Mouse (Mus musculus): ENCODE measurements at regions not wholly inside any gene's neighbourhood (a gene's known extent, or its start where the extent isn't known, plus 50 kb on each side); places are given as distances from the start of the nearest gene placed in this dataset.

GRCm38 (mm10) chr3:120541556-120542476, 629.7 kb downstream of the Rwdd3 start:
- no peak overlapping the region for H3K4me2 ChIP-seq (ENCODE audit: low read depth, low read length)
- no peaks in the 10 kb centered on the region for H3K36me3 ChIP-seq (ENCODE audit: control insufficient read depth, insufficient read depth, low read length)
- 55% methylated on average over 21 of the region's 21 CpGs for WGBS
- H3K4me1 ChIP-seq (ENCODE audit: control insufficient read depth, insufficient read depth, low read length): no peaks in the 10 kb centered on the region
- H3K27me3 ChIP-seq (ENCODE audit: control insufficient read depth, insufficient read depth, low read length): no peaks in the 10 kb centered on the region
- no peak overlapping the region for H3K4me3 ChIP-seq (replicated peaks; ENCODE audit: low read length)
- H3K9me3 ChIP-seq (replicated peaks; ENCODE audit: control insufficient read depth, low read length): no peaks in the 10 kb centered on the region
- ATAC-seq (ENCODE audit: insufficient read depth, low FRiP score): no peak
- H3K9ac ChIP-seq (ENCODE audit: low read length): no peak overlapping the region
- H3K27ac ChIP-seq (ENCODE audit: low read length): no peak overlapping the region

GRCm38 (mm10) chr3:120533901-120534300, 637.6 kb downstream of the Rwdd3 start:
- no peak for ATAC-seq (ENCODE audit: insufficient read depth, low FRiP score)
- H3K4me2 ChIP-seq (ENCODE audit: low read depth, low read length): no peak overlapping the region
- no peaks in the 10 kb centered on the region for H3K36me3 ChIP-seq (ENCODE audit: control insufficient read depth, insufficient read depth, low read length)
- H3K9ac ChIP-seq (ENCODE audit: low read length): no peak overlapping the region
- no peak overlapping the region for H3K4me3 ChIP-seq (replicated peaks; ENCODE audit: low read length)
- H3K27ac ChIP-seq (ENCODE audit: low read length): no peak overlapping the region
- no peaks in the 10 kb centered on the region for H3K9me3 ChIP-seq (replicated peaks; ENCODE audit: control insufficient read depth, low read length)
- WGBS: 84% methylated on average over 3 of the region's 3 CpGs
- no peaks in the 10 kb centered on the region for H3K4me1 ChIP-seq (ENCODE audit: control insufficient read depth, insufficient read depth, low read length)
- H3K27me3 ChIP-seq (ENCODE audit: control insufficient read depth, insufficient read depth, low read length): no peaks in the 10 kb centered on the region

- 64% methylated on average over 9 of the region's 9 CpGs for WGBS
- Histone ChIP-seq H3K9ac (ENCODE audit: low read length) (no peak overlapping the region), H3K4me1 (ENCODE audit: control insufficient read depth, insufficient read depth, low read length) (no peaks in the 10 kb centered on the region), H3K36me3 (ENCODE audit: control insufficient read depth, insufficient read depth, low read length) (no peaks in the 10 kb centered on the region), H3K27ac (ENCODE audit: low read length) (no peak overlapping the region), H3K4me2 (ENCODE audit: low read depth, low read length) (no peak overlapping the region), H3K9me3 (replicated peaks; ENCODE audit: control insufficient read depth, low read length) (no peaks in the 10 kb centered on the region), H3K27me3 (ENCODE audit: control insufficient read depth, insufficient read depth, low read length) (no peaks in the 10 kb centered on the region), H3K4me3 (replicated peaks; ENCODE audit: low read length) (no peak overlapping the region)
- no peak for ATAC-seq (ENCODE audit: insufficient read depth, low FRiP score)
These were observed 639.5 kb downstream of the Rwdd3 start for GRCm38 (mm10) chr3:120531880-120532580.

DNA sequence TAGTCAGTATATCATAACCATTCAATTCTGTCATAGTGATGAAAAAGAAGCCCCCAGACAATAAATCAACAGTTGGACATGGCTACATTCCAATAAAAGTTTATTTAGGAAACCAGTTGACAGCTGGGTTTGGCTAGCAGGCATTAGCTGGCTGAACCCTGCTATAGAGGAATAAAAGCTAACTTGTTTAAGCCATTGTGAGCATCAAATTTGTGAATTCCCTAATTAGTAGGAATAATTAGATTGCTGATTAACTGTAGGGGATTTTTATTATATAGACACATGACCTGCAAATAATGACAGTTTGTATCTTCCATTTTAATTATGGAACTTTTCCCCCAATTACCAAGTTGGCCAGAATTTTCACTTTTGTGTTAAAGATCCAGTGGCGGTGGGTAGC, 659.8 kb downstream of the Rwdd3 start:
- H3K9ac ChIP-seq (ENCODE audit: low read length): no peak overlapping the region
- 89% methylated on average over 1 of the region's 1 CpGs for WGBS
- H3K4me3 ChIP-seq (replicated peaks; ENCODE audit: low read length): no peak overlapping the region
- H3K27me3 ChIP-seq (ENCODE audit: control insufficient read depth, insufficient read depth, low read length): no peaks in the 10 kb centered on the region
- no peak for ATAC-seq (ENCODE audit: insufficient read depth, low FRiP score)
- no peaks in the 10 kb centered on the region for H3K36me3 ChIP-seq (ENCODE audit: control insufficient read depth, insufficient read depth, low read length)
- no peaks in the 10 kb centered on the region for H3K9me3 ChIP-seq (replicated peaks; ENCODE audit: control insufficient read depth, low read length)
- H3K4me1 ChIP-seq (ENCODE audit: control insufficient read depth, insufficient read depth, low read length): no peaks in the 10 kb centered on the region
- H3K27ac ChIP-seq (ENCODE audit: low read length): no peak overlapping the region
- no peak overlapping the region for H3K4me2 ChIP-seq (ENCODE audit: low read depth, low read length)

DNA sequence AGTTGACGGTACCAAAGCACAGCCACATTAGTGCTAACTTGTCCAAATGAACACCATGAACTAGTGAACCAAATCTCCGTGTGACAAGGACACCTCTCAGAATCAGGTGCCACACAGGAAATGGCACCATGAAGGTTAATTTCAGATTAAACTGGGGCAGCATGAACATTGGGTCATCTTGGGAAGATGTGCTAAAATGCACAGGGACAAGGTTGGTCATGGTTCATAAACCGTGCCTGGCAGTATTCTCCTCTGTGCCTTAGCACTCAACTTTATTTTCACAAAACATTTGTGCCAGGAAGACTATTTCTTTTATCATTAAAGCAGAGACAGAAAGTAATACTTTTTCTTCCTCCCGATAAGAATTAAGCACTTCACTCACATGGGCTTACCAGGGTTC, 672.6 kb downstream of the Rwdd3 start:
- no peak overlapping the region for H3K9ac ChIP-seq (ENCODE audit: low read length)
- H3K36me3 ChIP-seq (ENCODE audit: control insufficient read depth, insufficient read depth, low read length): no peaks in the 10 kb centered on the region
- no peaks in the 10 kb centered on the region for H3K4me1 ChIP-seq (ENCODE audit: control insufficient read depth, insufficient read depth, low read length)
- no peak for ATAC-seq (ENCODE audit: insufficient read depth, low FRiP score)
- no peak overlapping the region for H3K4me2 ChIP-seq (ENCODE audit: low read depth, low read length)
- H3K9me3 ChIP-seq (replicated peaks; ENCODE audit: control insufficient read depth, low read length): no peaks in the 10 kb centered on the region
- no peaks in the 10 kb centered on the region for H3K27me3 ChIP-seq (ENCODE audit: control insufficient read depth, insufficient read depth, low read length)
- H3K27ac ChIP-seq (ENCODE audit: low read length): no peak overlapping the region
- WGBS: 78% methylated on average over 4 of the region's 4 CpGs
- no peak overlapping the region for H3K4me3 ChIP-seq (replicated peaks; ENCODE audit: low read length)

- H3K4me2 ChIP-seq (ENCODE audit: low read depth, low read length): no peak overlapping the region
- H3K9me3 ChIP-seq (replicated peaks; ENCODE audit: control insufficient read depth, low read length): no peaks in the 10 kb centered on the region
- no peak for ATAC-seq (ENCODE audit: insufficient read depth, low FRiP score)
- no peaks in the 10 kb centered on the region for H3K27me3 ChIP-seq (ENCODE audit: control insufficient read depth, insufficient read depth, low read length)
- no peak overlapping the region for H3K4me3 ChIP-seq (replicated peaks; ENCODE audit: low read length)
- 0 out of 2 replicates have a peak, but pooled peaks cover 4% of the 10 kb centered on the region for H3K4me1 ChIP-seq (ENCODE audit: control insufficient read depth, insufficient read depth, low read length)
- 51% methylated on average over 1 of the region's 1 CpGs for whole genome bisulfite sequencing
- no peak overlapping the region for H3K27ac ChIP-seq (ENCODE audit: low read length)
- no peaks in the 10 kb centered on the region for H3K36me3 ChIP-seq (ENCODE audit: control insufficient read depth, insufficient read depth, low read length)
- H3K9ac ChIP-seq (ENCODE audit: low read length): no peak overlapping the region
These were observed 693.6 kb downstream of the Rwdd3 start for GRCm38 (mm10) chr3:120477934-120478333.

DNA sequence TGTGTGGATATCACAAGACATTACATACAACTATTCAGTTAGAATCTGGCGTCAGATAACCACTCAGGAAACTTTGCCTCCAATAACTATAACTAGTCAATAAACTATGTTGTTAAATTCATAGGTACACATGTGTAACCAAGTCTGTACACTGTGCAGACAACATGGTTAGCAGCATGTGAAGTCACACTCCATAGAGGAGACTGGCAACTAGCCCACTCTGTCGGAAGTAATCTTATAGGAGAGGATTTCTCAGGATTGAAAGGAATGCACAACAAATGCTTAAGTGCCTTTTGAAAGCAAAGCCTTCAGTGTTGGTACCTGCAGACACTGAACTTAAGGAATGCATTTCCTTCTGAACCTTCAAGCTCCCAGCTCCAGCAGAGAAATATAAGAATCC, 693.0 kb upstream of the Ptbp2 start:
- H3K4me1 ChIP-seq (ENCODE audit: control insufficient read depth, insufficient read depth, low read length): 0 out of 2 replicates have a peak, but pooled peaks cover 4% of the 10 kb centered on the region
- no peak overlapping the region for H3K4me2 ChIP-seq (ENCODE audit: low read depth, low read length)
- no peak overlapping the region for H3K9ac ChIP-seq (ENCODE audit: low read length)
- H3K27ac ChIP-seq (ENCODE audit: low read length): no peak overlapping the region
- no peaks in the 10 kb centered on the region for H3K27me3 ChIP-seq (ENCODE audit: control insufficient read depth, insufficient read depth, low read length)
- H3K36me3 ChIP-seq (ENCODE audit: control insufficient read depth, insufficient read depth, low read length): no peaks in the 10 kb centered on the region
- no peak for ATAC-seq (ENCODE audit: insufficient read depth, low FRiP score)
- no peak overlapping the region for H3K4me3 ChIP-seq (replicated peaks; ENCODE audit: low read length)
- H3K9me3 ChIP-seq (replicated peaks; ENCODE audit: control insufficient read depth, low read length): no peaks in the 10 kb centered on the region
- WGBS: 40% methylated on average over 2 of the region's 2 CpGs

DNA sequence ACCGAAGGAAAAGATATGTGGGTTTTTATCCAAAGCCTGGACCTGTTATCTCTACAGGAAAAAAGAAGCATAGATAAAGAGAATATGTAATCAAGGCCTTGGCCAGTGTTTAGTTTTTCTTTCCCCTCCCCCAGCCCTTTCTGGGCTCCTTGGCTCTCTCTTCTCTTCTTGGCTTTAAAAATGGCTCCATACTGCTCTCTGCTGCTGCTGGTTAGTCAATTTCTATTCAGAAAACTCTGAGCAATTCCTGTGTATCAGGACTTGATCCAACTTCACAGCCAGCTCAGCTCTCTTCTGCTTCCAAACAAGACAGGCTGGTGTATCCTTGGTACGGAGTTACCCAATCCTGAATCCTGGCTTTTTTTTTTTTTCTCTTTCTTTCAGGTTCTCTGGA, 689.4 kb upstream of the Ptbp2 start:
- Histone ChIP-seq H3K27ac (ENCODE audit: low read length) (no peak overlapping the region), H3K9ac (ENCODE audit: low read length) (no peak overlapping the region), H3K27me3 (ENCODE audit: control insufficient read depth, insufficient read depth, low read length) (no peaks in the 10 kb centered on the region), H3K4me1 (ENCODE audit: control insufficient read depth, insufficient read depth, low read length) (0 out of 2 replicates have a peak, but pooled peaks cover 4% of the 10 kb centered on the region), H3K9me3 (replicated peaks; ENCODE audit: control insufficient read depth, low read length) (no peaks in the 10 kb centered on the region), H3K4me3 (replicated peaks; ENCODE audit: low read length) (no peak overlapping the region), H3K36me3 (ENCODE audit: control insufficient read depth, insufficient read depth, low read length) (no peaks in the 10 kb centered on the region), H3K4me2 (ENCODE audit: low read depth, low read length) (no peak overlapping the region)
- peak; percentile 85 for ATAC-seq (ENCODE audit: insufficient read depth, low FRiP score)
- WGBS: 20% methylated on average over 2 of the region's 2 CpGs

All from stomach, embryonic 16.5 days (tissue).